In the genomic region with DNA sequence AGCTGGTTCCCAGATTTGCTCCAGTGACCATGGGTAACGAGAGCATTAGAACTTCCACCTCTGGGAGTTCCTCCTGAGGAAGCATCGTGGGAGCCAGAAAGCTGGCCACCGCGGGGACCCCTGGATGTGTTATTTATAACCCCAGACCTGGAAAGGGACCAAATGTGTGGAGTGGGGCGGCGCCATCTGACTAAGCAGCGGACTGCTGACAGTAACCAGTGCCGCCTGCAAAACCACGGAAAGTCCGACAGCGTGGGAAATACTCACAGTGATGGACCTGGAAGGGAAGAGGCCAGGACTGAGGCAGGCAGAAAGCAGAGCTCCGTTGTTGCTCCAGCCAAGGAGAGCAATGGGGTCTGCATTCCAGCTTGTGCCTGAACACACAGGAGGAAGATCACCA, we compare ENCODE assay signal across 9 mouse cellular contexts. TPM values are rescaled to one million over a fixed set of nuclear protein-coding genes. Genes with fewer than 3 reads are reported as not detected.
DNase-seq lines count a peak whose midpoint lies in the region; ATAC-seq and TF ChIP-seq lines count a peak whose summit lies in the region.
"Had no signal": no experiment of that assay in that cellular context is flagged by ENCODE, and none has a peak within 500 bp of the region (broad histone marks: within the 10 kb centered on the region; RNA-seq: fewer than 3 reads in every experiment).

Gene Notch1, minus strand, starts transcription at position 389 of the 400 bp plus-strand sequence.

- no peak for ATAC-seq in liver, embryonic 12.5 days
- ATAC-seq in lung, embryonic 15.5 days (ENCODE audit: borderline replicate concordance, extremely low read depth, low FRiP score, low TSS enrichment) = 0 out of 2 replicates have a peak, but pooled peaks have one; percentile 24
- peak; percentile 81 for ATAC-seq in stomach, embryonic 16.5 days (ENCODE audit: insufficient read depth, low FRiP score)

- no peaks in the 10 kb centered on the region for H3K27me3 ChIP-seq in liver, embryonic 12.5 days (replicated peaks)
- no peaks in the 10 kb centered on the region for H3K27me3 ChIP-seq in embryonic facial prominence, embryonic 10.5 days (replicated peaks; ENCODE audit: low read depth, poor library complexity, severe bottlenecking)
- H3K27me3 ChIP-seq in heart, embryonic 10.5 days (ENCODE audit: insufficient read depth, poor library complexity, severe bottlenecking) = no peaks in the 10 kb centered on the region; the same call in 1 of the 2 replicates
- H3K27me3 ChIP-seq in kidney, adult 2 months (replicated peaks; ENCODE audit: control insufficient read depth, insufficient read depth, low read length) = no peaks in the 10 kb centered on the region
- no peaks in the 10 kb centered on the region for H3K27me3 ChIP-seq in lung, embryonic 15.5 days
- no peaks in the 10 kb centered on the region for H3K27me3 ChIP-seq in stomach, embryonic 16.5 days (ENCODE audit: control insufficient read depth, insufficient read depth, low read length)

- no peaks in the 10 kb centered on the region for H3K9me3 ChIP-seq in liver, embryonic 12.5 days (replicated peaks)
- H3K9me3 ChIP-seq in embryonic facial prominence, embryonic 10.5 days = no peaks in the 10 kb centered on the region
- H3K9me3 ChIP-seq in heart, embryonic 10.5 days = no peaks in the 10 kb centered on the region
- H3K9me3 ChIP-seq in lung, embryonic 15.5 days = no peaks in the 10 kb centered on the region
- H3K9me3 ChIP-seq in stomach, embryonic 16.5 days (replicated peaks; ENCODE audit: control insufficient read depth, low read length) = no peaks in the 10 kb centered on the region

- no peak within 1 kb of the TSS for H3K4me2 ChIP-seq in liver, embryonic 12.5 days
- H3K4me2 ChIP-seq in lung, embryonic 15.5 days = peak within 1 kb of the TSS; percentile 30
- peak within 1 kb of the TSS; percentile 4 for H3K4me2 ChIP-seq in stomach, embryonic 16.5 days (ENCODE audit: low read depth, low read length)

- no peak within 1 kb of the TSS for H3K4me3 ChIP-seq in liver, embryonic 12.5 days
- H3K4me3 ChIP-seq in embryonic facial prominence, embryonic 10.5 days = no peak within 1 kb of the TSS
- peak within 1 kb of the TSS; percentile 28; the same call in 1 of the 2 replicates for H3K4me3 ChIP-seq in heart, embryonic 10.5 days
- no peak within 1 kb of the TSS for H3K4me3 ChIP-seq in kidney, adult 2 months (ENCODE audit: insufficient read depth, low read depth, low read length)
- no peak within 1 kb of the TSS for H3K4me3 ChIP-seq in lung, embryonic 15.5 days
- H3K4me3 ChIP-seq in stomach, embryonic 16.5 days (replicated peaks; ENCODE audit: low read length) = no peak within 1 kb of the TSS

- H3K4me1 ChIP-seq in liver, embryonic 12.5 days = peaks cover 16% of the 10 kb centered on the region
- peaks cover 43% of the 10 kb centered on the region for H3K4me1 ChIP-seq in embryonic facial prominence, embryonic 10.5 days
- peaks cover 40% of the 10 kb centered on the region for H3K4me1 ChIP-seq in heart, embryonic 10.5 days
- 0 out of 2 replicates have a peak, but pooled peaks cover 2% of the 10 kb centered on the region for H3K4me1 ChIP-seq in kidney, adult 2 months (ENCODE audit: control insufficient read depth, insufficient read depth, low read length)
- H3K4me1 ChIP-seq in lung, embryonic 15.5 days = peaks cover 33% of the 10 kb centered on the region
- H3K4me1 ChIP-seq in stomach, embryonic 16.5 days (ENCODE audit: control insufficient read depth, insufficient read depth, low read length) = peaks cover 27% of the 10 kb centered on the region

- WGBS in liver, embryonic 12.5 days (ENCODE audit: insufficient replicate concordance) = 36% methylated on average over 12 of the region's 12 CpGs
- WGBS in embryonic facial prominence, embryonic 10.5 days = 70% methylated on average over 12 of the region's 12 CpGs
- WGBS in heart, embryonic 10.5 days = 20% methylated on average over 12 of the region's 12 CpGs
- WGBS in kidney, adult 2 months = 13% methylated on average over 12 of the region's 12 CpGs
- WGBS in lung, embryonic 15.5 days = 24% methylated on average over 12 of the region's 12 CpGs
- whole genome bisulfite sequencing in stomach, embryonic 16.5 days = 14% methylated on average over 12 of the region's 12 CpGs

- no peak for TF ChIP-seq POLR2A in kidney, adult 2 months (IDR thresholded peaks at IDR 0.05; ENCODE audit: low read depth, low read length)

- no peak within 1 kb of the TSS for H3K9ac ChIP-seq in liver, embryonic 12.5 days
- 0 out of 2 replicates have a peak within 1 kb of the TSS, but pooled peaks have one; percentile 13 for H3K9ac ChIP-seq in lung, embryonic 15.5 days
- H3K9ac ChIP-seq in stomach, embryonic 16.5 days (ENCODE audit: low read length) = peak within 1 kb of the TSS; percentile 23; the same call in 1 of the 2 replicates

- H3K27ac ChIP-seq in liver, embryonic 12.5 days = no peak within 1 kb of the TSS
- H3K27ac ChIP-seq in embryonic facial prominence, embryonic 10.5 days (replicated peaks) = peak within 1 kb of the TSS; percentile 70
- H3K27ac ChIP-seq in heart, embryonic 10.5 days = peak within 1 kb of the TSS; percentile 72
- H3K27ac ChIP-seq in kidney, adult 2 months (ENCODE audit: insufficient read depth, low read depth, low read length) = no peak within 1 kb of the TSS
- H3K27ac ChIP-seq in lung, embryonic 15.5 days = peak within 1 kb of the TSS; percentile 75
- H3K27ac ChIP-seq in stomach, embryonic 16.5 days (ENCODE audit: low read length) = peak within 1 kb of the TSS; percentile 68
- H3K27ac ChIP-seq: macrophage had no signal

- no peak for TF ChIP-seq CTCF in kidney, adult 2 months (conservative IDR thresholded peaks at IDR 0.05; ENCODE audit: insufficient read depth, insufficient read length, low read depth, low read length)

- H3K36me3 ChIP-seq in liver, embryonic 12.5 days = no peaks in the 10 kb centered on the region
- H3K36me3 ChIP-seq in embryonic facial prominence, embryonic 10.5 days (replicated peaks) = no peaks in the 10 kb centered on the region
- H3K36me3 ChIP-seq in heart, embryonic 10.5 days = no peaks in the 10 kb centered on the region
- no peaks in the 10 kb centered on the region for H3K36me3 ChIP-seq in kidney, adult 2 months (ENCODE audit: control insufficient read depth, insufficient read depth, low read length)
- H3K36me3 ChIP-seq in lung, embryonic 15.5 days = no peaks in the 10 kb centered on the region
- no peaks in the 10 kb centered on the region for H3K36me3 ChIP-seq in stomach, embryonic 16.5 days (ENCODE audit: control insufficient read depth, insufficient read depth, low read length)

- peak; percentile 35 for DNase-seq in liver
- DNase-seq in embryonic facial prominence, embryonic 10.5 days (ENCODE audit: low spot score) = peak; percentile 41
- peak; percentile 86 for DNase-seq in heart, embryonic 10.5 days (ENCODE audit: low spot score)
- peak; percentile 85 for DNase-seq in kidney, adult 2 months
- DNase-seq in spleen, postnatal 14 days (ENCODE audit: low spot score in 2 of 2) = no peak

RNA-seq across cellular contexts. Expression of gene Notch1, which starts in this region (rescaled TPM):
- polyA plus RNA-seq in liver, embryonic 12.5 days (2016; fragmentation: Nextera tagmentation; extraction: Ambion mirVana) = 4.1 and 4.4 TPM in 2 replicates
- 17.1 and 20.3 TPM in 2 replicates for polyA plus RNA-seq in embryonic facial prominence, embryonic 10.5 days (2016; fragmentation: Nextera tagmentation; extraction: Ambion mirVana)
- 13.2 and 16.6 TPM in 2 replicates for polyA plus RNA-seq in heart, embryonic 10.5 days (2016; fragmentation: Nextera tagmentation; extraction: Ambion mirVana)
- 16.1 and 17.7 TPM in 2 replicates for polyA plus RNA-seq in kidney, adult 2 months (2012; rRNA removed)
- polyA plus RNA-seq in lung, embryonic 15.5 days (2015; fragmentation: Nextera tagmentation; extraction: Ambion mirVana) = 22.1 and 23.9 TPM in 2 replicates
- 14.1 and 15.4 TPM in 2 replicates for polyA plus RNA-seq in stomach, embryonic 16.5 days (2015; fragmentation: Nextera tagmentation; extraction: Ambion mirVana)

Comparison
In these comparisons a context has a peak if more than half of its experiments do, and no peak if none do; other contexts are left out.
1. DNase-seq: peak in liver (single experiment), embryonic facial prominence, embryonic 10.5 days (single experiment), heart, embryonic 10.5 days (single experiment) and kidney, adult 2 months (single experiment); none in spleen, postnatal 14 days (0 of 2).
2. H3K27ac ChIP-seq: peak in embryonic facial prominence, embryonic 10.5 days (single experiment), heart, embryonic 10.5 days (single experiment), lung, embryonic 15.5 days (single experiment) and stomach, embryonic 16.5 days (single experiment); none in liver, embryonic 12.5 days (single experiment) and kidney, adult 2 months (single experiment).